Mouse (Mus musculus) T-helper 2 cell (primary cell): Measurements from ENCODE around the gene Triobp.

ENCODE experiments used
- in situ Hi-C: fragments of 300-600 bp; cut with MboI, MseI; formaldehyde crosslinking; loops from one replicate; pipeline ENCODE4 v1.15.1; 2025; ENCODE audit warnings: high pct_unique_total_duplicates

The Triobp gene

DNA sequence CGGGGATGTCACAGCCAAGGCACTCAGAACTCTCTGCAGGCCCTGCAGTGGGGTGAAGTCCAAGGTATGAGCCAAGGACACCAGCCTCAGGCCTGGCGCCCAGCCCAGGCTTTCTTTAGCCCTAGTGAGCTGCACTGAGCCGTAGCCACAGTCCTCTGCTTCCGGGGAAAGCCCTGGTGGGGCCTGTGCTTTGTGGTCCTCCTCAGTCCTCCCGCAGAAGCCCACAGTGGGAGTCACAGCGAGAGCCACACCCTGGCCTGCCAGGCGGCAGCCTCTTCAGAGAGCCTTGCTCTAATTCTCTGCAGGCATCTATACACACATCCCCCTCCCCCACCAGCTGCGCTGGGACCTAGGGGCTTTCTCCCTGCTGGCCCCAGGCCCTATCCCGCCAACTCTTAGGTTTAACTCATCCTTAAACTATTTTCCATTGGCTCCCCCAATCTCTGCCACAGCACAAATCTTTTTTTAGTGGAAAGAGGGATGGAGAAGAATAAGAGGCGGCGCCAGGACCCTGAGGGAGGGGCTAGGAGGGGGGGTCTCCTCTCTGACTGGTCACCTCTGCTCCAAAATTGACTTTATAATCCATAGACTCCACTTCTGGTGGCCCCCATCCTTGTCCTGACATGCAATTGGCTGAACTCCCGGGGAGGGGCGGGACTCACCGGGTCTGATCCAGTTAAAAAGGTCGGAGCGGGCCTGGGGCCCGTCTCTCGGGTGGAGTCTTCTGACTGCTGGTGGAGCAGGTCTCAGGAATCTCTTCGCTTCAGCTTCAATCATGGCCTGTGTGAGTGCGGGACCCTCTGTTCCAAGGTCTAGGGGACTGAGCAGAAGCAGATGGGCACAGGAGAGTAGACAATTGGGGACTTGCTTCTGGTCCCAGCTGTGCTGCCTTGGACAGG, 21.3 kb upstream of the Triobp start, which contains the start of gene Lgals1:
Lgals1 (plus strand) TSS at position 705 of the 899 bp plus-strand sequence.
- in situ Hi-C loops = no loop called here

DNA sequence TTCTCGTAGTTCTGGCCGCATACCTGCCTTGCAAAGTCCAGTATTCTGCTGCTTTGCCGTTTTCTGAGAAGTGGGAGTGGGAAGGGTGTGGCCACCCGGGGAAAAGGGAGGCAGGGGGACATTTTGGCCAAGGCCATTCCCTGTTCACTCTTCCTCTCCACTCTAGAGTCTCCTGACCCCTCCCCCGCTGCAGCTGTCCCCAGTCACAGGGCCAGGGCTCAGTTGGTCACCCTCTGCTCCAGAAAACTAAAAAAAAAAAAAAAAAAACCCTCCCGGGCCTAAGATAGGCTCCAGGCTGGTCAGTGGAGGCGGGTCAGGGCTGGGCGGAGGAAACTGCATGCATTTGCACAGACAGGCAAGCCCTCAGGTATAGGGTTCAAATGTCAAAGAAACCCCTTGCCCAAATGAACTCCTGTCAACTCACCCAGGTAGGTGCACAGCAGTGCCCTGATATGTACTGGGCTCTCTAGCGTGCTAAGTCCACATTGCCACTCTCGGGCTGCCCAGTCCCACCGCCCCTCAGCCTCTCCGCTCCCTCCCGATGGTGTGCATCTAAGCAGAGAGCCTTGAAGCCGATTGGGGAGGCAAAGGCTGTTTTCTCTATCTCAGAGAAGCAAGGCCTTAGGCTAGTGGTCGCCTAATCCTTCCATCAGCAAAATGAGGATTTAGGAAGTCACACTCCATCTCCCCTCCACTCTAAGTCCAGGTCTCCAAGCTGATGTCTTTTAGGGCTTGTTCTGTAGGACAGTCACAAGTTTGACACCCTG, 20.3 kb upstream of the Triobp start:
- in situ Hi-C loops = no loop called here

DNA sequence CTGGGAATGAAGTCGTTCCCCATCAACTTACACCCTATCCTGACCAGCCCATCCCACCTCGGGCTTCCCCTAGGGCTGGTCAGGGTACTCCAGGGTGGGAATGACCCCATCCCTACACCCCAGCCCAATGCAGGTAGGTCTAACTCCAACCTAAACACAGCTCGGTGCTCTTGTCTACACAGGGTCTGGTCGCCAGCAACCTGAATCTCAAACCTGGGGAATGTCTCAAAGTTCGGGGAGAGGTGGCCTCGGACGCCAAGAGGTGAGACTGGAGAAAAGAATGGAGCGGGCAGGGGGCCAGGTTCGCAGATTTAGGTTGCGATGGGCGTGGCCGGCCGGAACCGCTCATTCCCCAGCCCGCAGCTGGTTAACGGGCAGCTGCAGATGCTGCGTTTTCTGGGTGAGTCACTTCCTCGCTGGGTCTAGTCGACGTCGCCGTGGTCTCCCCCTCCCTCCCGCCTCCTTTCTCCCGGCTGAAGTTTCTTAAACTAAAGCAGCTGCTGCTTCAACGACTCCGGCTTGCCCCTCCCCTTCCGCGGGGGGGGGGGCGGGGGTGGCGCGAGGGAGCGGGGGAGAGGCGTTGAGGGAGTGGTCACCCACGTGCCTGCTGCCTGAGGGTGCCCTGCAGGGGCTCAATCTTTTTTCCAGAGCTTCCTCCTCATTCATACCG, 19.6 kb upstream of the Triobp start:
- in situ Hi-C loops = no loop called here

DNA sequence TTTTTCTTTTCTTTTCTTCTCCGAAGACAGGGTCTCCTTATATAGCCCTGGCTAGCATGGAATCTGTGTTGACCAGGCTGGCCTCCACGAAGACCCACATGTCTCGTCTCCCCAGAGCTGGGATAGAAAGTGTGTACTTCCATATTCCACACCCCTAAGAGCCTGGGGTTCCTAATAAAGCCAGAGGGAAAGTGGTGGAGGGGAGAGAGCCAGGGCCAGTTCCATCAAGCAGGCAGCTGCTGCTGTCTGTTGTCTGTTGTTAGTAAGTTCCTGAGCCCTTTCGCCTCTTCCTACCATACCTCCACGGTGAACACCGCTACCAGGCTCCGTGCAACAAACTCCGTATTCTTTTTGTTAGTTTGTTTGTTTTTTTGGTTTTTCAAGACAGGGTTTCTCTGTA, 19.0 kb upstream of the Triobp start:
- in situ Hi-C loops = no loop called here

DNA sequence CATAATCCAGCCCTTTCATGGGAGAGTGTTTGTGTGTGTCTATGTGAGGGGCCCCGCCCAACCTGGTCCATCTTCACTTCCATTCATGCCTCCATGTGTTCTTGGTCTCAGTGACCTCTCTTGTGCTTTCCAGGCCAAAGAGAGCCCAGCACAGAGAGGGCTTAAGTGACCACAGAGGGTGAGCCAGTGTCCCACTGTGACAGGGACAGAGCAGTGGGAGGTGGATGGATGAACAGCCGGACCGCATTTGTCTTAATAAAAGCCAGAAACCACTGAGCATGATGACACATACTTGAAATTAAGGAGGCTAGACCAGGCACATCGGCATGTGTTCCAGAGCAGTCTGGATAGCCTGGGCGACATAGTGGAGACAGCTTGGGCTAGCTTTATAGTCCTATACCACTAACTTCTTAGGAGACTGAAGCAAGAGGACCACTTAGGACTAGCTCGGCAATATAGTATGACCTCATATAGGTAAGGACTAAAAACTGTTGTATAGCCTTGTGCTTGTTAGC, 17.3 kb upstream of the Triobp start:
- in situ Hi-C loops = loop anchor here (10.0 kb wide), 1 partner anchor 1075 kb away; no protein-coding TSS in a partner anchor

DNA sequence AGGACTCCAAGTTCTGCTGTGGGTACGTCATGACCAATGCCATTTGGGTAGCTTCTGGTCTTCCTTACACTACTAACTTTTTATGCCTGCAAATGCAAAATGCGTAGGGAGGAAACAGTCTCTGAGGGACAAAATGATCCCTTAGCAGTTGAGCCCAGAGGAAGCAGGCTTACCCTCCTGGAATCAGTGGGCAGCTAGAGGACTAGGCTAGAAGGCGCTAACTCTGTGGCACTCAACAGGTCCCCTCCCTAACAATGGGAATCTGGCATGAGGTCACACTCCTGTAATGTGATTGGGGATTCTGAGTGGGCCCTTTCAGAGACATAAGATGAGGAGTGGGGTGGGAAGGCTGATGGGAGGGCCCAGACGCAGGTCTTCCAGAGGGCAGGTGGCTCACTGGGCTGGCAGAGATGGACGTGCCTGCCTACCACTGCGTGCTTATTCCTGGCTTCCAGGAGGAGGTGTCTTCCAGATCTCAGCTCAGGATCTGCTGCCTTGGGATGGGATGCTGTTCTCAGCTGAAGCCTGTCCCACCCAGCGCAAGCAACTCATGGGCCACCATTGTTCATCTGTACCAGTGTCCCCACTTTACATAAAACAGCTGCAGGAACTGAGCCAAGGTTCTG, 16.6 kb upstream of the Triobp start:
- in situ Hi-C loops = loop anchor here (10.0 kb wide), 1 partner anchor 1076 kb away; no protein-coding TSS in a partner anchor

DNA sequence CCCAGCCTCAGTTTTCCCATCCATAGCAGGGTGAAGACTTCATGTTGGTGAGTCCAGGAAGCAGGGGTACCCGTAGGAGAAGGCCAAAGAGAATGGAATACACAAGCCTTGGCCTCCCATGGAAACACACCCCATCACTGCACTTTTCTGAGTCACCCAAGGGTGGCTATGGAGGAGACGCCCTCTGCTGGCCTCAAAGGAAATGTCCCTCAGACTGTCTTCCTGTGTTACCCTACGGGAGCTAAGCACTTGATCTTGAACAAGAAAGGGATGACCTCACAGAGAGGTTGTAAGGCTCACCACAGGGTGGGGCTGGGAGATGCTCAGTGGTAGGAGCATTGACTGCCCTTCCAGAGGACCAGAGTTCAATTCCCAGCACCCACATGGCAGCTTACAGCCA, 15.9 kb upstream of the Triobp start:
- in situ Hi-C loops = loop anchor here (10.0 kb wide), 1 partner anchor 1077 kb away; no protein-coding TSS in a partner anchor

DNA sequence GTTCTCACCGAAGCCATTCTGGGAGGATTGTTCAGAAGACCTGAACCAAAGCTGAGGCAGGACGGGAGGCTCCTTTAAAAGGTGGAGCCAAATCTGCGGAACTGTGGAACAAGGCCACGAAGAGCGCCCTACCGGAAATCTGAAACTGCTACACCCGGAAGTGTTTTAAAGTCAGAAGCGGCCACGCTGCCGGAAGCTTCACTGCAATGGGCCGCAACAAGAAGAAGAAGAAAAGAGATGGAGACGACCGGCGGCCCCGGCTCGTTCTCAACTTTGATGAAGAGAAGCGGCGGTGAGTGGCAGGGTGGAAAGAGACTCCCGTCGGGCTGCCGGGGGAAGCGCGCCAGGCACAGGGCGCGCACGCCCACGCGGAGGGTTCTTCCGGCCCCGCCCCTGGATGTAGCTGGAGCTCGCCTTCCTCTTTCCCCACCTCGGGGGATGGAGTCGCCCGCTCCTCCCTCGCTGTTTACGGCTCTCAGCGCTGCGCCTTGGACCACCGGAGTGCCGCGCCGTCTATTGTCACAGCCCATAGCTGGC, 12.7 kb upstream of the Triobp start, which contains the start of gene Nol12:
Nol12 (plus strand) TSS at position 150 of the 537 bp plus-strand sequence.
- in situ Hi-C loops = loop anchor here (10.0 kb wide), 1 partner anchor 1080 kb away; no protein-coding TSS in a partner anchor

DNA sequence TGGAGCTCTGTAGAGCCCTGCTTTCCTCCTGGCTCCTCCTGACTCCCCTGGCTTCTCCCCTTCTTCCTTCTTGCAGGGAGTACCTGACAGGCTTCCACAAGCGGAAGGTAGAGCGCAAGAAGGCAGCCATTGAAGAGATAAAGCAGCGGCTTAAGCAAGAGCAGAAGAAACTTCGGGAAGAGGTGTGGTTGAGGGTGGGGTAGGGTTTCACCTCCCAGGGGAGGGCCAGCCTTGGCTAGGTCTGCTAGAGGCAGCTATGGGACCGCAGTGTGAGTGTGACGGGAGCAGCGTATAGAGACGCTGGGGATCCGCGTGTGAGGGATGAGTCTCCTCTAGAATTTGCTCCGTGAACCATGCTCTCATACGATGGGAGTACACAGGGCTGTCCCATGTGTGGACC, 11.1 kb upstream of the Triobp start:
- in situ Hi-C loops = loop anchor here (10.0 kb wide), 1 partner anchor 1082 kb away; no protein-coding TSS in a partner anchor

DNA sequence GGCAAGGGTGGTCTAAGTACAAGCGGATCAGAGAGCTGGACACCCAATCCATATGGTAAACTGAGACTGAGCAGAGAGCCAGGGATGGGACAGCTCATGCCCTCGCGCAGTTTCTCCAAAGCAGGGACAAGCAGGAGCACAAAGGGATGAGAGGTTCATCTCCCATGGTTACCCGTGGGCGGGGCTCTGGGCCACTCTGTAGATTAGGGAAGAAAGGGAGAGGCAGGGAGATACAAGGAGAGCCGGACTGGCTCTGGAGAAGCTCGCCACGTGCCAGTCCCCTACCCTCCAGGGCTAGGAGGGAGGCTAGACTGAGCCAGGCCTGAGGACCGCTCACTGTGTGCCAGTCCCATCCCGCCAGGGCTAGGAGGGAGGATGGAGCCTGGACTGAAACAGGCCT, 10.2 kb upstream of the Triobp start:
- in situ Hi-C loops = loop anchor here (10.0 kb wide), 1 partner anchor 1083 kb away; no protein-coding TSS in a partner anchor

DNA sequence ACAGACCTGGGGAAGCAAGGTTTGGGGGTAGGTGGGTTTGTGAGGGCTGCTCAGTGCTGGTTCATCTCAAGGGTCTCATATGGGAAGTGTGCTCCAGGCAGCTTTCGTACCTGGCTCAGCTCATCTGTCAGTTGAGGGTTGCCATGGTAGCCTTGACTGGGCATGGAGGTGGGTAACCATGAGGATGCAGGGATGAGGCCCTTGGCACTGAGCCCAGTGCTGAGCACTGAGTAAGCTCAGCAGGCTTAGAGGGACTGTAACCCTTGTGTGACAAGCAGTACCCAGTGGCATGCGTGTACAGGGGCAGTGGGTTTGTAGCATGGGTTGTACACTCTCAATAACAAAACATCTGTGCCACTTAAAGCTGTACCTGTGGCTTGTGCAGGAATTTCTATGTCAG, 9.6 kb upstream of the Triobp start:
- in situ Hi-C loops = loop anchor here (10.0 kb wide), 1 partner anchor 1083 kb away; no protein-coding TSS in a partner anchor

DNA sequence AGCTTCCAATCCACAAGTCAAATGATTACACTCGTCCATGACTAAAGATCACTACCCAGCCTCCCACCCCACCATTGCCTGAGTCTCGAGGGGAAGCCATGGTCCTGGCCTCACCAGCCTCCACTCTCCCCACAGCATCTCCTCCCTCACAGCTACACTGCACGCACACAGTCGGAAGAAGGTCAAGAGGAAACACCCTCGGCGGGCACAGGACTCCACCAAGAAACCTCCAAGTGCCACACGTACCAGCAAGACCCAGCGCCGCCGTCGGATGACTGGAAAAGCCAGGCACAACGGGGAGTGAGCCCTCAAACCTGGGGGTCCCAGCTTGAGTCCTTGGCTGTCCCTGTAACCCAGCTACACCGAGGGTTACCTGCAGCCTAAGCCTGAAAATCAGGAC, 7.2 kb upstream of the Triobp start:
- in situ Hi-C loops = no loop called here

DNA sequence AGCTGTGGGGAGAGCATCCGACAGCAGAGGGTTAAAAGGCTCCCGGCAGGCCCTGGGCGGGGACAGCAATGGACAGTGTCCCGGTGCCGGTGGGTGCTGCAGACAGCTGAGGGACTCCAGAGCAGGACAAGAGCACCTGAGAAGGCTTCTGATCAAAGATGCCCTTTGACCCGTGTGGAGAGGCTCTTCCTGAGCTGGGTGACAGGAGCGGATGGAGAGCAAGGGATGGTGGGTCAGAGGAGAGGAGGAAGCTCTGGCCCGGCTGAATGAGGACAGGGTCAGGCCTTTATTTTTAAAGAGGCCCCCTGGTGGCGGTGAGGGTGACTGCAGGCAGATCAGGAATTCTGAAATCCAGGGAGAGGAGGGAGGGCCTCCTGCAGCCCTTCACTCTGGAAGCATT, 4.9 kb upstream of the Triobp start:
- in situ Hi-C loops = no loop called here

DNA sequence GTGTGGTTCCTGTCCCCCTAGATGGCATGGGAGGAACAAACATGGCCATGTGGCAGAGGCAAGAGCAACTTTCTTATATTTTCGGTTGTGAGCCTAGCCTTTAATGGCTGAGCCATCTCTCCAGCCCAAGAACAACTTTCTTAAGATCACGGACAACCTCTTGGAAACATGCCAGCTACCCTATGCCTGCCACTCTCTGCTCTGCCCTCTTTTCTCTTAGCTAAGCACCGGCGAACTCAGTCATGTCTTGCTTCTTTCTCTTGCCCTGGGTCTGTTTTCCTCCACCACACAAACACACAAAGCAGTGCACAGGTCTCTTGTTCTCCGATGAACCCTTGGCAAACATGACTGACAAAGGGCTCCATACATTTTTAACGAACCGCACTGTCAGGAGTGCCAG, 1.3 kb upstream of the Triobp start:
- in situ Hi-C loops = no loop called here

DNA sequence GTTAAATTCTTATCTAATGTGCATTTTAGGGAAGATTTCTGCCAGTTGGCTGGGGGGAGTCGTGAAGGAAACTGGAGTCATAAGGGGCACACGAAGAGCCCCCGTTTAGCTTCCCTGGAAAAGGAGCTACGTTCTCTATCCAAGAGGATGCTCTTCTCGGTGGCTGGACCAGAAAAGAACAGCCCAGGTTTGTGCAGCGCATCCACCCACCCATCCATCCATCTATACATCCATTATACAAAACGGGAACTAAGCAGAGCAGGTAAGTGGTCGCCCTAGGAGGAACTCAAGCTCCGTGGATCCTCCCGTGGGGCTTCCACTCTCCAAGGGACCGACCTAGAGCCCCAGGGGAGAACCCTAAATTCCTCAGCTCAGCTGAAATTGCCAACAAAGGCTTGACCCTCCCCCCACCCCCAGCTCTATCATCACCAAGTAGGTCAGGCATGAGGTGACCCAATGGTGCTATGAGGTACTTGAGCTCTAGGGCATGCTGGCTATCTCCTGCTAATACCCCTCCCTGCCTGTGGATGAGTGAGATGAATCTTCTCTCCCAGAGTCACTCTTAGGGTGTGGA, 715 bp downstream of the Triobp start:
- in situ Hi-C loops = no loop called here

DNA sequence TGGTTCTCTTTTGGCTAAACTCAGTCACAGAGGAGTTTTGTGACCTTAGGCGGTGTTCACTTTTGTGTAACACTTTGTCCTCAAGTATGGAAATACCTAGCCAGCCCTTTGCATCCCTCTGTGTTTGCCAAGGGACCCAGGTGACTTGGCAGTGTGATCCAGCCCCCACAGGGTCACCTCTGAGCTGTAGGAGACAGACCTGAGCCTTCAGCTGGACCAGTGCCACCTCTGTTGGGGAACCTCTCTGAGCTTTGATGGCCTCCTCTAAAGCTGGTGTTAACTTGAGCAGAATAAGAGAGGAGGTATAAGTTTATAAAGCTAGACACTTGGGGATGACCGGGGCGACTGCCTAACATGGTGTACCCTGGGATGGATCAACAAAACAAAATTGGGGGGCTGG, 1.4 kb downstream of the Triobp start:
- in situ Hi-C loops = no loop called here

DNA sequence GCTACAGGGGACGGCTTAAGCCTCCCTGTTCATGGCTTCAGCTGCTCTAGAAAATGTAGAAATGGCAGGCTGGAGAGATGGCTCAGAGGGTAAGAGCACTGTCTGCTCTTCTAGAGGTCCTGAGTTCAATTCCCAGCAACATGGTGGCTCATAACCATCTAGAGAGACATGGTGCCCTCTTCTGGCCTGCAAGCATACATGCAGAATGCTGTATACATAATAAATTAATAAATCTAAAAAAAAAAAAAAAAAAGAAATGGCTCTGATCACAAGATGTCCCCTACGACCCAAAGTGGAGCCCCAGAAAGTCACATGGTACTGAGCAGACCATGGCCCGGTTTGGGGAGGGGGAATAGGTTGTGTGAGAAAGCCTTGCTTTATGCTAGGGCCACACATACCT, 8.1 kb downstream of the Triobp start:
- in situ Hi-C loops = no loop called here

DNA sequence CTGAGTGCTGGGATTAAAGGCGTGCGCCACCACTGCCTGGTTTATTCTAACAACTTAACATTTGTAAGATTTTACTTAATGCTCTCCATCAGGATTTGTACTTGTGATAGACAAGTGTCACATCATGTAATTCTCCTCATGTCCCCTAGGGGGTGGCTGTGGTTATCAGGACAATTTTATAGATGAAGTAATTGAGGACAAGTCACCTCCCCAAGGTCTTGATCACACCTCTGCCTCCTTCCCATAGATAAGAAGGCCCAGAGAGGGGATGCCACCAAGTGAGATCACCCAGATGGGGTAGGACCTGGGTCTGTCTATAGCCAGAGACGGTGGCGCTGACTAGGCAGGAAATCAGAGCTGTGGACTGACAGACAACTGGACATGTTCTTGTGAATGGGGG, 8.8 kb downstream of the Triobp start:
- in situ Hi-C loops = no loop called here

DNA sequence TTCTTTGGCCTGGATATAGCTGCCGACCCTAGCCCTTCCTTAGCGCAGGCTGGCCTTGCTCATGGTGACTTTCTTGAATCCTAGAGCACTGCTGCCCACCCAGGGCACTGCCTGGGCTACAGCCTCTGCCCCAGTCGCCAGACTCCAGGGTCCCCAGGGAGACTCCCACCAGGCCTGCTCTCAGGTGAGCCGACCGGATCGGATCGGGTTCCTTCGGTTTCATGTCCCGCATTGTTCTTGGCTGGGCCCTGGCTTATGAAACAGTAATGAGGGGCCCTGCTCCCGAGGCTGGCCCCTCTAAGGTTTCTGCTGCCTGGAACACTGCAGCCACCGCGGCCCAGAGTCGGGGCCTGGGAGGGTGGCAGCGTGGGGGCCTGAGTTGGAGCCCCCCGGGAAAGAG, 9.5 kb downstream of the Triobp start:
- in situ Hi-C loops = no loop called here

DNA sequence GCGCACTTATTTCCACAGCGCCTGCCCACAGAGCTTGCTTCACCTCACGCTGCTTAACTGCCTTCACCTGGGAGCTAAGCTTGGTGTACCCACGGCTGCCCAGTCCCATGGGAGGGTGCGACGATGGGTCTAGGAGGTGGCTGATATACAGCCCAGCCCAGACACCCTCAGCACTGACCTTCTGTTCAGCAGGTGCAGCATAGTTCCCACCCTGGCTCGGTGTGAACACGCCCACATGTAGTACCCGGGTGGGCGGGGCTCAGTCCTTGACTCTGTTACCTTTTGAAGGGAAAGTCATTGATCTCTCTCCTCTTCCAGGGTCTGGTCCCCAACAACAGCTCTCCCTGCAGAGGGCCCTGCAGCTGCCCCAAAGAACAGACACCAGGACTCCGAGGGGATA, 12.0 kb downstream of the Triobp start:
- in situ Hi-C loops = no loop called here
